Mouse (Mus musculus) liver, embryonic 11.5 days (tissue): ENCODE measurements around the gene Noto. TPM values are rescaled to one million over a fixed set of nuclear protein-coding genes. Genes with fewer than 3 reads are reported as not detected.

Source experiments
- ATAC-seq: fragments of 200-750 bp; cut with Nextera tagmentation; replicated peaks from 2 replicates; pipeline ENCODE4 v1.8.0; 2017; ENCODE audit warnings: moderate number of reproducible peaks, mild to moderate bottlenecking, moderate TSS enrichment, moderate library complexity; ENCODE audit not compliant: low FRiP score
- DNase-seq: peaks from one replicate; pipeline ENCODE4 v3.0.0-alpha.2; 2017; ENCODE audit warnings: low spot score
- H3K27ac ChIP-seq: fragments of 300-500 bp; sonication (generic); 2 replicates; pipeline ENCODE4 v1.5.1; 2014; ENCODE audit warnings: mild to moderate bottlenecking, low read depth, low read length, control low read depth
- H3K27me3 ChIP-seq: fragments of 300-500 bp; sonication (generic); replicated peaks from 2 replicates; pipeline ENCODE4 v1.6.1; 2014; ENCODE audit warnings: low read length, mixed read lengths; ENCODE audit not compliant: control insufficient read depth, insufficient read depth
- H3K36me3 ChIP-seq: fragments of 300-500 bp; sonication (generic); 2 replicates; pipeline ENCODE4 v1.6.1; 2014; ENCODE audit warnings: mild to moderate bottlenecking, low read length, moderate library complexity, mixed read lengths; ENCODE audit not compliant: control insufficient read depth, insufficient read depth
- H3K4me1 ChIP-seq: fragments of 300-500 bp; sonication (generic); replicated peaks from 2 replicates; pipeline ENCODE4 v1.6.1; 2014; ENCODE audit warnings: low read length, mixed read lengths; ENCODE audit not compliant: control insufficient read depth, insufficient read depth
- H3K4me2 ChIP-seq: fragments of 300-500 bp; sonication (generic); 2 replicates; pipeline ENCODE4 v1.6.1; 2014; ENCODE audit warnings: mild to moderate bottlenecking, control low read depth, moderate library complexity
- H3K4me3 ChIP-seq: fragments of 300-500 bp; sonication (generic); 2 replicates; pipeline ENCODE4 v1.5.1; 2014; ENCODE audit warnings: low read depth, low read length, control low read depth
- H3K9ac ChIP-seq: fragments of 300-500 bp; sonication (generic); 2 replicates; pipeline ENCODE4 v1.6.1; 2014; ENCODE audit warnings: low read depth, low read length, control low read depth
- H3K9me3 ChIP-seq: fragments of 300-500 bp; sonication (generic); 2 replicates; pipeline ENCODE4 v1.6.1; 2016; ENCODE audit warnings: low read length, inconsistent platforms, mixed read lengths; ENCODE audit not compliant: control insufficient read depth
- WGBS: fragments of 180-500 bp; shearing (Covaris S2); extraction: QIAGEN DNeasy Blood & Tissue Kit; methylation state at CpG from one replicate; pipeline ENCODE4 v1.1.7; 2014; 5-methylcytosine and 5-hydroxymethylcytosine counted together
- polyA plus RNA-seq: library from polyadenylated mRNA; unstranded; fragments of >200 nt; fragmentation: Nextera tagmentation; extraction: Ambion mirVana; gene quantifications from 2 replicates; pipeline ENCODE4 v1.2.1, GENCODE M21; 2014

Gene Noto
- polyA plus RNA-seq, 1 experiment from 2014 or later: not detected

GRCm38 (mm10) chr6:85451664-85452410, 28.2 kb downstream of the Noto start, which contains the start of gene Pradc1:
TSS of gene Pradc1 (minus strand) at chr6:85451970.
- peak; percentile 97 for DNase-seq
- Histone ChIP-seq H3K27ac (peak within 1 kb of the TSS; percentile 85), H3K4me1 (peaks cover 34% of the 10 kb centered on the region), H3K27me3 (no peaks in the 10 kb centered on the region), H3K36me3 (peaks cover under 1% of the 10 kb centered on the region; the same call in 1 of the 2 replicates), H3K9ac (peak within 1 kb of the TSS; percentile 87), H3K9me3 (no peaks in the 10 kb centered on the region), H3K4me3 (peak within 1 kb of the TSS; percentile 79), H3K4me2 (peak within 1 kb of the TSS; percentile 80)
- under 1% methylated on average over 54 of the region's 54 CpGs for WGBS
- peak; percentile 88 for ATAC-seq

- 0% methylated on average over 15 of the region's 15 CpGs for WGBS
- Histone ChIP-seq H3K9ac (peak overlapping the region; percentile 87), H3K27ac (peak overlapping the region; percentile 85), H3K4me1 (peaks cover 36% of the 10 kb centered on the region), H3K4me3 (peak overlapping the region; percentile 79), H3K9me3 (no peaks in the 10 kb centered on the region), H3K4me2 (peak overlapping the region; percentile 80), H3K27me3 (no peaks in the 10 kb centered on the region), H3K36me3 (no peaks in the 10 kb centered on the region)
- DNase-seq (no peak), ATAC-seq (no peak)
Observed at GRCm38 (mm10) chr6:85452411-85452665, 28.7 kb downstream of the Noto start.

- H3K27ac ChIP-seq: no peak overlapping the region
- ATAC-seq: no peak
- peak overlapping the region; percentile 87 for H3K9ac ChIP-seq
- H3K27me3 ChIP-seq: no peaks in the 10 kb centered on the region
- 10% methylated on average over 7 of the region's 7 CpGs for WGBS
- H3K36me3 ChIP-seq: no peaks in the 10 kb centered on the region
- no peaks in the 10 kb centered on the region for H3K9me3 ChIP-seq
- DNase-seq: no peak
- peaks cover 36% of the 10 kb centered on the region for H3K4me1 ChIP-seq
- peak overlapping the region; percentile 80 for H3K4me2 ChIP-seq
- H3K4me3 ChIP-seq: peak overlapping the region; percentile 79
Observed at GRCm38 (mm10) chr6:85452816-85453215, 29.1 kb downstream of the Noto start.

- H3K4me1 ChIP-seq: peaks cover 18% of the 10 kb centered on the region
- H3K27me3 ChIP-seq: no peaks in the 10 kb centered on the region
- no peaks in the 10 kb centered on the region for H3K9me3 ChIP-seq
- H3K36me3 ChIP-seq: peaks cover 45% of the 10 kb centered on the region
- ATAC-seq (no peak), DNase-seq (no peak)
- 78% methylated on average over 2 of the region's 2 CpGs for WGBS
- no peak overlapping the region for H3K4me3 ChIP-seq
- no peak overlapping the region for H3K4me2 ChIP-seq
- no peak overlapping the region for H3K9ac ChIP-seq
- no peak overlapping the region for H3K27ac ChIP-seq
Observed at GRCm38 (mm10) chr6:85459621-85460020, 35.9 kb downstream of the Noto start.

GRCm38 (mm10) chr6:85465381-85465780, 41.7 kb downstream of the Noto start:
- H3K4me1 ChIP-seq: no peaks in the 10 kb centered on the region
- ATAC-seq: no peak
- H3K4me3 ChIP-seq: no peak overlapping the region
- no peak overlapping the region for H3K27ac ChIP-seq
- H3K27me3 ChIP-seq: no peaks in the 10 kb centered on the region
- peaks cover 71% of the 10 kb centered on the region for H3K36me3 ChIP-seq
- no peak overlapping the region for H3K9ac ChIP-seq
- no peaks in the 10 kb centered on the region for H3K9me3 ChIP-seq
- H3K4me2 ChIP-seq: no peak overlapping the region
- no peak for DNase-seq

GRCm38 (mm10) chr6:85469660-85470430, 46.2 kb downstream of the Noto start:
- Histone ChIP-seq H3K27me3 (peaks cover 2% of the 10 kb centered on the region; the same call in 1 of the 2 replicates), H3K9ac (no peak overlapping the region), H3K36me3 (peaks cover 40% of the 10 kb centered on the region), H3K9me3 (no peaks in the 10 kb centered on the region), H3K4me2 (no peak overlapping the region), H3K27ac (no peak overlapping the region), H3K4me3 (no peak overlapping the region), H3K4me1 (no peaks in the 10 kb centered on the region)
- 68% methylated on average over 5 of the region's 5 CpGs for WGBS
- ATAC-seq (0 out of 2 replicates have a peak, but pooled peaks have one; percentile 22), DNase-seq (no peak)

- Histone ChIP-seq H3K36me3 (peaks cover 21% of the 10 kb centered on the region), H3K9me3 (no peaks in the 10 kb centered on the region), H3K4me2 (no peak overlapping the region), H3K27ac (no peak overlapping the region), H3K9ac (no peak overlapping the region), H3K27me3 (peaks cover 2% of the 10 kb centered on the region; the same call in 1 of the 2 replicates), H3K4me3 (no peak overlapping the region), H3K4me1 (no peaks in the 10 kb centered on the region)
- no peak for DNase-seq
- 69% methylated on average over 8 of the region's 8 CpGs for WGBS
- ATAC-seq: no peak
Observed at GRCm38 (mm10) chr6:85471962-85472361, 48.3 kb downstream of the Noto start.

GRCm38 (mm10) chr6:85472542-85472941, 48.9 kb downstream of the Noto start:
- Histone ChIP-seq H3K4me3 (no peak overlapping the region), H3K27me3 (peaks cover 5% of the 10 kb centered on the region), H3K27ac (no peak overlapping the region), H3K4me2 (no peak overlapping the region), H3K36me3 (peaks cover 15% of the 10 kb centered on the region), H3K9ac (no peak overlapping the region), H3K4me1 (no peaks in the 10 kb centered on the region), H3K9me3 (no peaks in the 10 kb centered on the region)
- no peak for ATAC-seq
- DNase-seq: no peak
- WGBS: 54% methylated on average over 5 of the region's 5 CpGs
